Mouse (Mus musculus) olfactory bulb, adult 2 months (tissue): ENCODE measurements around the gene A630089N07Rik.
A peak's percentile ranks its signal among the peaks of the same experiment; 100 is the strongest.

ENCODE experiments used
- CTCF ChIP-seq: fragments of 200-500 bp; IDR thresholded peaks from 2 replicates; pipeline ENCODE4 v1.5.1; 2012; ENCODE audit warnings: low read depth, mild to moderate bottlenecking, low read length, moderate library complexity; ENCODE audit not compliant: insufficient read depth
- POLR2A ChIP-seq: fragments of 200-500 bp; IDR thresholded peaks from 2 replicates; pipeline ENCODE4 v1.6.1; 2012; ENCODE audit warnings: mild to moderate bottlenecking, low read depth, low read length, moderate library complexity; ENCODE audit not compliant: insufficient read depth

GRCm38 (mm10) chr16:97962151-97962948 is 119.9 kb downstream of the A630089N07Rik start, which contains the start of the genes C2cd2 and Zbtb21:
- no peak for TF ChIP-seq CTCF
- TF ChIP-seq POLR2A, result peak; percentile 94
